In the genomic region with DNA sequence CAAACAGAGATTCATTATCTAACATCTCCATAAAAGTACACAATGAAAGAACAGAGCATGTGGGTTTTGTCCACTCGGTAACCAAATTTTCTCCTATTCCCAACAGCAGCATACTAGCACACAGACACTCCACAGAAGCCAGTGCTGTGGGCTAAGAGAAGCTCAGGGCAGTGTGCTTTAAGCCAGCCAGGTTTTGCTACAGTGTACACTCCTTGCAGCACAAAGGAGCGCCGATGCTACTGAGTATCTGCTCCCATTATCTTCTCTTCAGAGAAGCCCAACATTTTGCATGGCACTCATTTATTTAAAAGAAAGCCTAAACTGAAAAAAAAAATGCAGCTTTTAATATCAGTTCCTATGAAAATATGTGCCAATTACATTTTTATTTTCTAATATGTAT, we compare ENCODE assay signal across 21 mouse cellular contexts.
DNase-seq lines count a peak whose midpoint lies in the region; ATAC-seq and TF ChIP-seq lines count a peak whose summit lies in the region.
"Had no signal": no experiment of that assay in that cellular context is flagged by ENCODE, and none has a peak within 500 bp of the region (broad histone marks: within the 10 kb centered on the region; RNA-seq: fewer than 3 reads in every experiment).

No protein-coding gene starts in this region.

- no peak overlapping the region for H3K4me2 ChIP-seq in forebrain, embryonic 14.5 days (ENCODE audit: low read length)
- no peak overlapping the region for H3K4me2 ChIP-seq in forebrain, postnatal 0 days (ENCODE audit: low read depth)
- H3K4me2 ChIP-seq in midbrain, embryonic 11.5 days = no peak overlapping the region
- no peak overlapping the region for H3K4me2 ChIP-seq in midbrain, postnatal 0 days (ENCODE audit: low read depth, low read length, poor library complexity, severe bottlenecking)
- no peak overlapping the region for H3K4me2 ChIP-seq in embryonic facial prominence, embryonic 14.5 days (ENCODE audit: low read depth, low read length)
- no peak overlapping the region for H3K4me2 ChIP-seq in midbrain, embryonic 16.5 days (ENCODE audit: low read length)
- H3K4me2 ChIP-seq: heart, embryonic 12.5 days; limb, embryonic 13.5 days; liver, embryonic 12.5 days had no signal

- peaks cover 6% of the 10 kb centered on the region; the same call in 1 of the 2 replicates for H3K4me1 ChIP-seq in forebrain, embryonic 14.5 days (ENCODE audit: control insufficient read depth, insufficient read depth, low read length)
- peaks cover 6% of the 10 kb centered on the region for H3K4me1 ChIP-seq in forebrain, postnatal 0 days (ENCODE audit: insufficient read depth)
- H3K4me1 ChIP-seq in midbrain, embryonic 11.5 days (ENCODE audit: control insufficient read depth, insufficient read depth, low read length) = peaks cover 7% of the 10 kb centered on the region
- no peaks in the 10 kb centered on the region for H3K4me1 ChIP-seq in midbrain, postnatal 0 days (ENCODE audit: insufficient read depth, low read length)
- H3K4me1 ChIP-seq in embryonic facial prominence, embryonic 14.5 days (ENCODE audit: control insufficient read depth, insufficient read depth, low read length) = peaks cover 5% of the 10 kb centered on the region
- H3K4me1 ChIP-seq in midbrain, embryonic 16.5 days (ENCODE audit: control insufficient read depth, insufficient read depth, low read length) = peaks cover 22% of the 10 kb centered on the region
- H3K4me1 ChIP-seq: liver, embryonic 12.5 days had no signal

- WGBS in forebrain, embryonic 14.5 days = 63% methylated on average over 3 of the region's 3 CpGs
- 57% methylated on average over 3 of the region's 3 CpGs for WGBS in forebrain, postnatal 0 days
- WGBS in midbrain, embryonic 11.5 days = 59% methylated on average over 3 of the region's 3 CpGs
- 35% methylated on average over 3 of the region's 3 CpGs for WGBS in midbrain, postnatal 0 days
- 41% methylated on average over 3 of the region's 3 CpGs for WGBS in embryonic facial prominence, embryonic 14.5 days
- WGBS in midbrain, embryonic 16.5 days = 38% methylated on average over 3 of the region's 3 CpGs

- H3K36me3 ChIP-seq in forebrain, embryonic 14.5 days (ENCODE audit: control insufficient read depth, insufficient read depth, low read length) = peaks cover 23% of the 10 kb centered on the region
- peaks cover 11% of the 10 kb centered on the region for H3K36me3 ChIP-seq in forebrain, postnatal 0 days (ENCODE audit: insufficient read depth)
- H3K36me3 ChIP-seq in midbrain, embryonic 11.5 days (ENCODE audit: control insufficient read depth, insufficient read depth, low read length) = no peaks in the 10 kb centered on the region
- 0 out of 2 replicates have a peak, but pooled peaks cover 4% of the 10 kb centered on the region for H3K36me3 ChIP-seq in midbrain, postnatal 0 days (ENCODE audit: insufficient read depth, low read length)
- H3K36me3 ChIP-seq in embryonic facial prominence, embryonic 14.5 days (ENCODE audit: control insufficient read depth, insufficient read depth, low read length) = no peaks in the 10 kb centered on the region; the same call in 1 of the 2 replicates
- no peaks in the 10 kb centered on the region; the same call in 1 of the 2 replicates for H3K36me3 ChIP-seq in midbrain, embryonic 16.5 days (ENCODE audit: control insufficient read depth, insufficient read depth, low read length)

- peak; percentile 40 for DNase-seq in forebrain, embryonic 14.5 days (ENCODE audit: low spot score)
- DNase-seq in forebrain, postnatal 0 days = no peak
- no peak for DNase-seq in midbrain, embryonic 11.5 days (ENCODE audit: low spot score, missing footprints)
- no peak for DNase-seq in midbrain, postnatal 0 days (ENCODE audit: low spot score)
- DNase-seq in embryonic facial prominence, embryonic 14.5 days (ENCODE audit: low spot score) = no peak
- DNase-seq in urinary bladder, postnatal 10 days (ENCODE audit: low spot score) = no peak
- DNase-seq: adrenal gland, postnatal 36 days; cerebellum, adult 11 months; cerebellum, adult 9-11 months; heart, postnatal 10 days; kidney, postnatal 4 days; layer of hippocampus, adult 9-11 months; lung, adult 18-20 months; lung, postnatal 10 days had no signal

- no peak for ATAC-seq in forebrain, embryonic 14.5 days
- no peak for ATAC-seq in forebrain, postnatal 0 days
- no peak for ATAC-seq in midbrain, embryonic 11.5 days (ENCODE audit: low FRiP score)
- ATAC-seq in midbrain, postnatal 0 days (ENCODE audit: low FRiP score) = no peak
- ATAC-seq in embryonic facial prominence, embryonic 14.5 days (ENCODE audit: low read depth) = no peak
- ATAC-seq in midbrain, embryonic 16.5 days = peak; percentile 63; the same call in 1 of the 2 replicates
- ATAC-seq: intestine, postnatal 0 days; liver, embryonic 12.5 days; Patski had no signal

- TF ChIP-seq CTCF in forebrain, postnatal 0 days (IDR thresholded peaks at IDR 0.05; ENCODE audit: low read depth) = no peak
- no peak for TF ChIP-seq CTCF in midbrain, postnatal 0 days (IDR thresholded peaks at IDR 0.05)

- H3K9ac ChIP-seq in forebrain, embryonic 14.5 days (ENCODE audit: low read length) = 0 out of 2 replicates have a peak overlapping the region, but pooled peaks have one; percentile 25
- no peak overlapping the region for H3K9ac ChIP-seq in forebrain, postnatal 0 days
- H3K9ac ChIP-seq in midbrain, embryonic 11.5 days (ENCODE audit: low read length) = no peak overlapping the region
- H3K9ac ChIP-seq in midbrain, postnatal 0 days (replicated peaks; ENCODE audit: low read length, poor library complexity, severe bottlenecking) = no peak overlapping the region
- no peak overlapping the region for H3K9ac ChIP-seq in embryonic facial prominence, embryonic 14.5 days (ENCODE audit: low read depth, low read length)
- H3K9ac ChIP-seq in midbrain, embryonic 16.5 days (ENCODE audit: low read depth, low read length) = no peak overlapping the region
- H3K9ac ChIP-seq: heart, embryonic 12.5 days; limb, embryonic 13.5 days; liver, embryonic 12.5 days had no signal

- H3K9me3 ChIP-seq in forebrain, embryonic 14.5 days (replicated peaks; ENCODE audit: control insufficient read depth, low read length) = no peaks in the 10 kb centered on the region
- H3K9me3 ChIP-seq in forebrain, postnatal 0 days (ENCODE audit: low read length) = no peaks in the 10 kb centered on the region
- H3K9me3 ChIP-seq in midbrain, embryonic 11.5 days (ENCODE audit: control insufficient read depth, low read length) = no peaks in the 10 kb centered on the region
- H3K9me3 ChIP-seq in midbrain, postnatal 0 days (ENCODE audit: low read length) = no peaks in the 10 kb centered on the region
- H3K9me3 ChIP-seq in embryonic facial prominence, embryonic 14.5 days (ENCODE audit: control insufficient read depth, low read length) = no peaks in the 10 kb centered on the region
- no peaks in the 10 kb centered on the region for H3K9me3 ChIP-seq in midbrain, embryonic 16.5 days (replicated peaks; ENCODE audit: control insufficient read depth, low read length, poor library complexity, severe bottlenecking)
- H3K9me3 ChIP-seq: G1E; heart, embryonic 12.5 days; limb, embryonic 13.5 days; liver, embryonic 12.5 days had no signal

- no peak overlapping the region for H3K4me3 ChIP-seq in forebrain, embryonic 14.5 days (ENCODE audit: low read depth, low read length)
- H3K4me3 ChIP-seq in forebrain, postnatal 0 days (ENCODE audit: low read depth, low read length) = no peak overlapping the region
- no peak overlapping the region for H3K4me3 ChIP-seq in midbrain, embryonic 11.5 days (ENCODE audit: low read depth, low read length)
- no peak overlapping the region for H3K4me3 ChIP-seq in midbrain, postnatal 0 days (ENCODE audit: low read depth, low read length)
- H3K4me3 ChIP-seq in embryonic facial prominence, embryonic 14.5 days (ENCODE audit: low read depth, low read length) = no peak overlapping the region
- H3K4me3 ChIP-seq in midbrain, embryonic 16.5 days (ENCODE audit: low read depth, low read length) = no peak overlapping the region
- H3K4me3 ChIP-seq: heart, embryonic 12.5 days; limb, embryonic 13.5 days; liver, embryonic 12.5 days had no signal

- no peak overlapping the region; the same call in 1 of the 2 replicates for H3K27ac ChIP-seq in forebrain, embryonic 14.5 days (ENCODE audit: low read depth, low read length)
- H3K27ac ChIP-seq in forebrain, postnatal 0 days (ENCODE audit: low read depth, low read length) = no peak overlapping the region
- H3K27ac ChIP-seq in midbrain, embryonic 11.5 days (ENCODE audit: low read depth, low read length) = peak overlapping the region; percentile 44; the same call in 1 of the 2 replicates
- no peak overlapping the region for H3K27ac ChIP-seq in midbrain, postnatal 0 days (ENCODE audit: low read depth, low read length)
- H3K27ac ChIP-seq in embryonic facial prominence, embryonic 14.5 days (replicated peaks; ENCODE audit: low read depth, low read length) = 0 out of 2 replicates have a peak overlapping the region, but pooled peaks have one; percentile 13
- peak overlapping the region; percentile 50 for H3K27ac ChIP-seq in midbrain, embryonic 16.5 days (ENCODE audit: low read length)
- H3K27ac ChIP-seq: limb, embryonic 13.5 days; liver, embryonic 12.5 days had no signal

- H3K27me3 ChIP-seq in forebrain, embryonic 14.5 days (replicated peaks; ENCODE audit: control insufficient read depth, insufficient read depth, low read length) = no peaks in the 10 kb centered on the region
- H3K27me3 ChIP-seq in forebrain, postnatal 0 days (ENCODE audit: insufficient read depth, low read length) = no peaks in the 10 kb centered on the region
- no peaks in the 10 kb centered on the region for H3K27me3 ChIP-seq in midbrain, embryonic 11.5 days (ENCODE audit: control insufficient read depth, insufficient read depth, low read length)
- no peaks in the 10 kb centered on the region for H3K27me3 ChIP-seq in midbrain, postnatal 0 days (ENCODE audit: insufficient read depth, low read length)
- H3K27me3 ChIP-seq in embryonic facial prominence, embryonic 14.5 days (replicated peaks; ENCODE audit: control insufficient read depth, insufficient read depth, low read length) = no peaks in the 10 kb centered on the region
- H3K27me3 ChIP-seq in midbrain, embryonic 16.5 days (ENCODE audit: control insufficient read depth, insufficient read depth, low read depth, low read length) = no peaks in the 10 kb centered on the region
- H3K27me3 ChIP-seq: heart, embryonic 12.5 days; limb, embryonic 13.5 days; liver, embryonic 12.5 days; Patski had no signal

Comparison
In these comparisons a context has a peak if more than half of its experiments do, and no peak if none do; other contexts are left out.
1. H3K27ac ChIP-seq: peak in midbrain, embryonic 11.5 days (single experiment), embryonic facial prominence, embryonic 14.5 days (single experiment) and midbrain, embryonic 16.5 days (single experiment); none in forebrain, embryonic 14.5 days (single experiment), forebrain, postnatal 0 days (single experiment) and midbrain, postnatal 0 days (single experiment).